Mouse (Mus musculus) limb, embryonic 15.5 days (tissue): Measurements from ENCODE around the gene Pml. TPM values are rescaled to one million over a fixed set of nuclear protein-coding genes. Genes with fewer than 3 reads are reported as not detected.
"Not testable (repeated sequence)": the region's sequence is repeated elsewhere in the genome, so short reads cannot be mapped to it uniquely, and the experiment has no call there.

Experiments used
- ATAC-seq: fragments of 200-750 bp; cut with Nextera tagmentation; 2 replicates; pipeline ENCODE4 v1.8.0; 2017; ENCODE audit warnings: low read depth, moderate TSS enrichment; ENCODE audit not compliant: insufficient number of reproducible peaks, low FRiP score, low TSS enrichment
- H3K27ac ChIP-seq: fragments of 300-500 bp; sonication (generic); 2 replicates; pipeline ENCODE4 v1.5.1; 2015; ENCODE audit warnings: moderate library complexity, mild to moderate bottlenecking, inconsistent platforms
- H3K27me3 ChIP-seq: fragments of 300-500 bp; sonication (generic); 2 replicates; pipeline ENCODE4 v1.6.1; 2015; ENCODE audit warnings: inconsistent platforms
- H3K36me3 ChIP-seq: fragments of 300-500 bp; sonication (generic); 2 replicates; pipeline ENCODE4 v1.6.1; 2015; ENCODE audit warnings: inconsistent platforms
- H3K4me1 ChIP-seq: fragments of 300-500 bp; sonication (generic); 2 replicates; pipeline ENCODE4 v1.6.1; 2015; ENCODE audit warnings: inconsistent platforms
- H3K4me2 ChIP-seq: fragments of 300-500 bp; sonication (generic); 2 replicates; pipeline ENCODE4 v1.6.1; 2015; ENCODE audit warnings: mild to moderate bottlenecking, inconsistent platforms
- H3K4me3 ChIP-seq: fragments of 300-500 bp; sonication (generic); 2 replicates; pipeline ENCODE4 v1.5.1; 2015; ENCODE audit warnings: mild to moderate bottlenecking, inconsistent platforms
- H3K9ac ChIP-seq: fragments of 300-500 bp; sonication (generic); 2 replicates; pipeline ENCODE4 v1.6.1; 2015; ENCODE audit warnings: inconsistent platforms
- H3K9me3 ChIP-seq: fragments of 300-500 bp; sonication (generic); 2 replicates; pipeline ENCODE4 v1.6.1; 2016; ENCODE audit warnings: inconsistent platforms
- WGBS: fragments of 180-500 bp; shearing (Covaris S2); methylation state at CpG from one replicate; pipeline ENCODE4 v1.1.7; 2015; 5-methylcytosine and 5-hydroxymethylcytosine counted together
- polyA plus RNA-seq: library from polyadenylated mRNA; unstranded; fragments of >200 nt; fragmentation: Nextera tagmentation; extraction: Ambion mirVana; gene quantifications from 2 replicates; pipeline ENCODE4 v1.2.1, GENCODE M21; 2015

Gene Pml
- polyA plus RNA-seq, 1 experiment from 2014 or later, result 15.7 TPM

DNA sequence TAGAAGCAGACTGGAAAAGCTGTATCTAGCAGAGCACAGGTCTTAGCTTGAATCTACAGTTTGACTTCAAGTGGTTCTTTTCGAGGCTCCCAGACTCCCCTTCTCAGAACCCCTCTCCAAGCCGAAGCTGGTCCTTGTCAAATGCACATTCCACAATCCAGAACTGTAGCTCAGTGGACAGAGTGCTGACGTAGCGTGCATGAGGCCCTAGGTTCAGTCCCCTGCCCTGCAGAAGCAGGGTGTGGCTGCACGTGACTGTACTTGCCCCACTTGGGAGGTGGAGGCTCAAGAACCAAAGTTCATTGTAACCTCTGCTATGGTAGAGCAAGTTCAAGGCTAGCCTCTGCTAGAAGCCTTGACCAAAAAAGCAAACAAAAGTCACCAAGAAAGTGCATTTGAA lies 30.2 kb upstream of the Pml start:
- H3K4me2 ChIP-seq, result no peak overlapping the region
- no peak overlapping the region for H3K4me3 ChIP-seq
- H3K9ac ChIP-seq, result no peak overlapping the region
- H3K27ac ChIP-seq, result no peak overlapping the region
- no peaks in the 10 kb centered on the region for H3K27me3 ChIP-seq
- H3K4me1 ChIP-seq, result peaks cover 25% of the 10 kb centered on the region
- WGBS, result 64% methylated on average over 5 of the region's 5 CpGs
- ATAC-seq, result no peak
- H3K9me3 ChIP-seq, result no peaks in the 10 kb centered on the region
- H3K36me3 ChIP-seq, result no peaks in the 10 kb centered on the region

DNA sequence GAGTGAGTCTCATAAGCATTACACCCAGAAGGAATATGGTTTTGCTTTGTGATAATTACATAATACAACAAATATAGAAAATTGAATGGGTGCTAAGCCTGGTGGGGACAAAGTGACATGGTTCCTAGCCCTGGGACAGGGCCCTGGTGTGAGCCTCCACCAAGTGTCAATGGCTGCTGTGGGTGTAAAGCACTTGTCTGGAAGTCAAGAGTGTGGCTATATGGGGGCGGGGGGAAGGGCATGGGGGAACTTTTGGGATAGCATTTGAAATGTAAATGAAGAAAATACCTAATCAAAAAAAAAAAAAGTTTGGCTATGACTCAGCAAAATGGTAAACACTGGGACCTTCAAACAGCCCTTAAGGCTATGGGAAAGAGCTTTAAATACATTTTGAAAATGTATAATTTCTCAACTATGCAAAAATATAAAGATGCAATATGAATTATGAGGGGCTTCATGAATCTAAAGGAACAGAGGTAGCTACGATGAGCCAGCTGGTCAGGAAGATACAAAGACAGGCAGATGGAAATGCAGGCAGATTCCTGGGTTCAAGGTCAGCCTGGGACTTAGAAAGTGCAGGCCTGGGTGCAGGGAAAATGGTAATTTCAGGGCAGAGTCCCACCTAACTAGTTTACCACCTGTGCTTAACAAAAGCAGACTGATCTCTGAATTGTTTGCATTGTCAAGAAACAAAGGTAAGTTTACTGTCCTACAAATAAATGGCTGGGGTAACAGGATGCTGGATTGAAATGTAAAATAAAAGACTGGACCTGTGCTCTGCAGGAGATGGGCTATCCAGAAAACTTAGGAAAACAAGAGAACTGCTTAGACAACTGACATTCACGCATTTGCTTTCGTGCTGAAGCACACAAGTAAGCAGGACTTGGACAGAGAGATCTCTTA lies 29.5 kb upstream of the Pml start:
- WGBS, result 58% methylated on average over 4 of the region's 4 CpGs
- H3K9me3 ChIP-seq, result no peaks in the 10 kb centered on the region
- H3K4me3 ChIP-seq, result no peak overlapping the region
- H3K9ac ChIP-seq, result no peak overlapping the region
- no peak for ATAC-seq
- H3K4me1 ChIP-seq, result peaks cover 31% of the 10 kb centered on the region
- H3K27ac ChIP-seq, result no peak overlapping the region
- H3K27me3 ChIP-seq, result no peaks in the 10 kb centered on the region
- no peaks in the 10 kb centered on the region for H3K36me3 ChIP-seq
- no peak overlapping the region for H3K4me2 ChIP-seq

DNA sequence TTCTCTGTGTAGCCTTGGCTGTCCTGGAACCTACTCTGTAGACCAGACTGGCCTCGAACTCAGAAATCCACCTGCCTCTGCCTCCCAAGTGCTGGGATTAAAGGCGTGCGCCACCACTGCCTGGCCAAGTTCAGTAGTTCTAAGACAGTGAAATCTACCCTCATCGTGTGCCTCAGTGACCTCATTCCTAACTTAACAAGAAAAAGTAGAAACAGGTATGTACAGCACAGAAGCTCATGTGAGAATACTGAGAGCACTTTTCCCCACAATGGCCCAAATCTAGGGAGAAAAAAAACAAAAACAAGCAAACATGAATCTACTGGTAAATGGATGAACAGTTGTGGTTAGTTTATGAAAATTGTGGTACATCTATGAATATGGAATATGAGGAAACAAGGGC lies 28.7 kb upstream of the Pml start:
- ATAC-seq, result no peak
- no peak overlapping the region for H3K9ac ChIP-seq
- no peak overlapping the region for H3K4me3 ChIP-seq
- H3K36me3 ChIP-seq, result no peaks in the 10 kb centered on the region
- 88% methylated on average over 4 of the region's 4 CpGs for WGBS
- H3K4me2 ChIP-seq, result no peak overlapping the region
- no peaks in the 10 kb centered on the region for H3K9me3 ChIP-seq
- peaks cover 29% of the 10 kb centered on the region for H3K4me1 ChIP-seq
- H3K27me3 ChIP-seq, result no peaks in the 10 kb centered on the region
- H3K27ac ChIP-seq, result no peak overlapping the region

DNA sequence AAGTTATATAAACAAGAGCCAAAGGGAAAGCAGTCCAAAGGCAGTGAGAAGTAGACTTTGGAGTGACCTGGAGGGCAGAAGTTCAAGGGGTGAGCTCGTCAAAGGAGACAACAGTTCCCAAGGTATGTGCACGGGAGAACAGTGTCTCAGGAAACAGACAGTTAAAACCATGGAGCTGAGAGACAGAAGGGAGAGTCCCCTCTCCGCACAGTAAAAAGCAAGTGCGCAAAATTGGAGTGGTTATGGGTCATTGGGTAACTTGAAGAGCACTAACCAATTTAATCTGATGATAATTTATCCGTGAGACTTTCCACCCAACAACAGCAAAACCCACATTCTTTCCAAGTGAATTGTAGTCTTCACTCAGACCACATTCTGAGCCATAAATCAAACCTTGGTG lies 26.8 kb upstream of the Pml start:
- Histone ChIP-seq H3K36me3 (no peaks in the 10 kb centered on the region), H3K4me2 (no peak overlapping the region), H3K4me1 (peaks cover 23% of the 10 kb centered on the region), H3K27me3 (no peaks in the 10 kb centered on the region), H3K27ac (no peak overlapping the region), H3K4me3 (no peak overlapping the region), H3K9ac (no peak overlapping the region), H3K9me3 (no peaks in the 10 kb centered on the region)
- ATAC-seq, result no peak
- WGBS, result 68% methylated on average over 5 of the region's 5 CpGs

DNA sequence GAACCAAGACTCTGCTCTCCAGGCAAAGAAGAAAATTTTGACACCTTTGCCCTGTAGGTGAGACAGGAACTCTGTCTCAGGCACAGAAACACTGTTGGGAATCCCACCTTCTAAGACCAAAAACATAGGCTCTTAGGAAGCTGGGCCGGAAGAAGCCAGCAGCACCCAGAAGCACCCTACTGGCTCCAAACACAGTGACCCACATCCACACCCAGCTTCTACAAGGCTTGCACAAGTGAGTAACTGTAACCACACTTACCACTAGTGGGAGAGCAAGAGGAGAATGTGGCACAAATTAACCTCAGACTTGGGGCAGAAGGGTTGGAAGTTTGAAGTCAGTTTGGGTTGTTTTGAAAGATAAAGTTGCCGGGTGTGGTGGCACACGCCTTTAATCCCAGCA lies 26.2 kb upstream of the Pml start:
- Histone ChIP-seq H3K27ac (peak overlapping the region; percentile 81), H3K27me3 (no peaks in the 10 kb centered on the region), H3K9me3 (no peaks in the 10 kb centered on the region), H3K4me1 (peaks cover 22% of the 10 kb centered on the region), H3K4me3 (no peak overlapping the region), H3K9ac (no peak overlapping the region), H3K4me2 (0 out of 2 replicates have a peak overlapping the region, but pooled peaks have one; percentile 19), H3K36me3 (no peaks in the 10 kb centered on the region)
- no peak for ATAC-seq
- 64% methylated on average over 3 of the region's 3 CpGs for WGBS

DNA sequence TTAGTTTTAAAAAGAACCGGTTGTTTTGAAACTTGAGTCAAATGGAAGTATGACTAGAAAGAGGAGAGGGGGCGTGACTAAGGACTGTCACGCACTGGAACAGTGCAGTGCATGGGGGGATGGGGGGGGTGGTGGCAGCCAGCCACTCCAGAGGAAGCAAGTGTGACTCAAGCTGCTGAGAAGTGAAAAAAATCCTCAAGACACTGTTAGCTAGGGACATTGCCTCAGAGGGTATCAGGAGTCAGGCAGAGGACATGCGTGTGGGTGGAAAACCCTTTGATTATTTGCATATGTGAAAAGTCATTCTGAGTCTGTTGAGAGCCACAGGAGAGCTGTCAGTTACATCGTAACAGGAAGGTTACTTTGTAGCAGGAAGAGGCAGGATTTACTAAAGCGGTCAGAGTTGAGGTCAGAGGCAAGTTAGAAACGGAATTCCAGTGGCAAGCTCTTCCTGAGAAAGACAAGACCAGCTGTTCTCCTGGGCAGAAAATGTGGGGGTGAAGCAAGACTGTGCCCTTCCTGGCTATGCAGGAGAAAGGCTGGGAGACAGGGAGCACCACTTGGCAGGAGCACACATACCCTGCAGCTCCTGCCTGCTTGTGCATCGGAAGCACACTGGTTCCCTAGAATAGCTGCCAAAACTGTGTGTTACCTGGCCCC lies 25.7 kb upstream of the Pml start:
- Histone ChIP-seq H3K4me3 (no peak overlapping the region), H3K9me3 (no peaks in the 10 kb centered on the region), H3K27me3 (no peaks in the 10 kb centered on the region), H3K4me2 (0 out of 2 replicates have a peak overlapping the region, but pooled peaks have one; percentile 19), H3K9ac (no peak overlapping the region), H3K27ac (peak overlapping the region; percentile 81), H3K36me3 (no peaks in the 10 kb centered on the region), H3K4me1 (peaks cover 17% of the 10 kb centered on the region)
- peak; percentile 73 for ATAC-seq
- WGBS, result 7% methylated on average over 8 of the region's 8 CpGs

DNA sequence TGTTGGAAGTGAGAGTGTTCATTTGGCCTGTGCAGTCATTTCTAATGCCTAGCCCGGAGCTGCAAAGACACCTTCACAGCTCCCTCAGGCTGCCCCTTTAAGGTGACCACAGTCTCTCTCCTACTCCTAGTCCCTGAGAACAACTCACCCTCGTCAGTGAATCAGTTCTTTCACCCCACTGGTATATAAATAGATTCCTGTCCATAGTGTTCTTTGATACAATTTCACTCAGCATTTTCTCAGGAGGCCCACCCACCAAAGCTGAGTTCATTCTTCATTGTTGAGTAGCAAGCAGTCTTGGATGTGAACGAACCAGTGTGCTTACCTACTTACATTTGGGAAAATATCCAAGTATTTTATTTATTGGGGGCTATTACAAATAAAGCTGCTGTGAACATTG lies 25.0 kb upstream of the Pml start:
- Histone ChIP-seq H3K4me1 (peaks cover 17% of the 10 kb centered on the region), H3K36me3 (no peaks in the 10 kb centered on the region), H3K9me3 (no peaks in the 10 kb centered on the region), H3K4me2 (no peak overlapping the region), H3K27me3 (no peaks in the 10 kb centered on the region), H3K4me3 (no peak overlapping the region), H3K9ac (no peak overlapping the region), H3K27ac (peak overlapping the region; percentile 81; the same call in 1 of the 2 replicates)
- 26% methylated on average over 3 of the region's 3 CpGs for WGBS
- ATAC-seq, result no peak

DNA sequence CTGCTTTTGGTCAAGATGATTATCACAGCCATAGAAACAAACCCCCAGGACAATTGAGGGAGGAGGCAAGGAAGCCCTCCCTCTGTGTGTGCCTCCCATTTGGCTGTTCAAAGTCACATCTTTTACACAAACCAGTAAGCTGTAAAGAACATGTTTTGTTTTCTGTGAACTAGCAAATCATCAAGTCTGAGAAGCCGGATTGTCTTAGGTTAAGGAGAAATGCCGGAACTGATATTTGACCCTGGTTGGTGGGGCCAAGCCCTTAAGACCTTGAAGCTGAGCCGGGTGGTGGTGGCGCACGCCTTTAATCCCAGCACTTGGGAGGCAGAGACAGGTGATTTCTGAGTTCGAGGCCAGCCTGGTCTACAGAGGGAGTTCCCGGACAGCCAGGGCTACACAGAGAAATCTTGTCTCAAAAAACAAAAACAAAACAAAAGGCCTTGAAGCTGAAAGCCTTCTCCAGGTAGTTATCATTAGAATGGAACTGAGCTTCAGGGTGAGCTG lies 24.6 kb upstream of the Pml start:
- Histone ChIP-seq H3K4me1 (peaks cover 17% of the 10 kb centered on the region), H3K27ac (peak overlapping the region; percentile 81; the same call in 1 of the 2 replicates), H3K9ac (no peak overlapping the region), H3K9me3 (no peaks in the 10 kb centered on the region), H3K27me3 (no peaks in the 10 kb centered on the region), H3K36me3 (no peaks in the 10 kb centered on the region), H3K4me2 (no peak overlapping the region), H3K4me3 (no peak overlapping the region)
- WGBS, result 82% methylated on average over 7 of the region's 7 CpGs
- no peak for ATAC-seq

DNA sequence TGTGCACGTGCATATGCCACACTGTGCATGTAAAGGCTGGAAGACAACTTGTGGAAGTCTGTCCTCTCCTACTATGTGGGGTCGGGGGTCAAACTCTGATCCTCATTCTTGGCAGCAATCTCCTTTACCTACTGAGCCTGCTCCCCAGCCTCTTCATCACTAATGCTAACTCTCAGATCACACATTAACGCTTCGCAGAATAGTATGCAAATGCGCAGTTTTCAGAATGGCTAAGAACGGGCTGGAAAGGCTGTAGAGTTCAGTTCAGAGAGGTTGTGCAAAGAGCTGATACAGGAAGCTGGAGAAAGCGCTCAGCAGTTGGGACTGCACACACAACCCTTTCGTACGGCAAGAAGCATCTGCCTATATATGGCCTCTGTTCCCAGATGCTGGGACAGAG lies 23.3 kb upstream of the Pml start:
- no peak overlapping the region for H3K4me3 ChIP-seq
- H3K27me3 ChIP-seq, result no peaks in the 10 kb centered on the region
- H3K36me3 ChIP-seq, result no peaks in the 10 kb centered on the region
- H3K9ac ChIP-seq, result no peak overlapping the region
- H3K9me3 ChIP-seq, result no peaks in the 10 kb centered on the region
- 74% methylated on average over 9 of the region's 9 CpGs for WGBS
- H3K4me2 ChIP-seq, result no peak overlapping the region
- H3K27ac ChIP-seq, result no peak overlapping the region
- H3K4me1 ChIP-seq, result peaks cover 17% of the 10 kb centered on the region
- no peak for ATAC-seq

DNA sequence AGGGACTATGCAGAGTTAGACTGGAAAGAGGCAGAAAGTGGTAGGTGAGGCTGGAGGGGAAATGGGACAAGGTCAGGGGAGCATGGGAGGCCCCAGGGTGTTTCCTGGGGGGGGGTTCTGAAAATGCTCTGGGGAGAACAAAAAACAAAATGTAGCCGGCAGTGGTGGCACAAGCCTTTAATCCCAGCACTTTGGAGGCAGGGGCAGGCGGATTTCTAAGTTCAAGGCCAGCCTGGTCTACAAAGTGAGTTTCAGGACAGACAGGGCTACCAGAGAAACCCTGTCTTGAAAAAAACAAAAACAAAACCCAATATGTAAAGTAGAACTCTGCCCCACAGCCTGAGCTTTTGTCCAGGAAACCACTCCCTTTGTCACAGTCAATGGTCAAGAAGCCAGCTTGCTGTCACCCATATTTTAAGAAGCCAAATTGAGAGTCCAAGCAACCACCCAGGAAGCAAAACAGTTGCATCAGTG lies 22.5 kb upstream of the Pml start:
- H3K9me3 ChIP-seq, result no peaks in the 10 kb centered on the region
- no peak overlapping the region for H3K9ac ChIP-seq
- H3K36me3 ChIP-seq, result no peaks in the 10 kb centered on the region
- H3K27me3 ChIP-seq, result no peaks in the 10 kb centered on the region
- no peak for ATAC-seq
- H3K4me3 ChIP-seq, result no peak overlapping the region
- no peak overlapping the region for H3K27ac ChIP-seq
- peaks cover 17% of the 10 kb centered on the region for H3K4me1 ChIP-seq
- H3K4me2 ChIP-seq, result no peak overlapping the region
- WGBS, result 72% methylated on average over 2 of the region's 2 CpGs

DNA sequence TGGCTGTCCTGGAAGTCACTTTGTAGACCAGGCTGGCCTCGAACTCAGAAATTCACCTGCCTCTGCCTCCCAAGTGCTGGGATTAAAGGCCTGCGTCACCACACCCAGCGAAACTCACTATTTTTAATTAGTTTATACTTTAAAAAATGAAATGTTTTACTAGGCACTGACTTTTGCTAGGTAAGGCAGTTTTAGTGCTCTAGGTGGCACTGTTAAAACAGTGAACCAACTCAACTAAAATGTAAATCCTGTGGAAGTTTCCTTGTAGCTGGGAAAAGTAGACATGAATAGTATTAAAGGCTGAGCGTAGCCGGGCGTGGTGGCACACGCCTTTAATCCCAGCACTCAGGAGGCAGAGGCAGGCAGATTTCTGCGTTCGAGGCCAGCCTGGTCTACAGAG lies 22.0 kb upstream of the Pml start:
- not testable (repeated sequence) for H3K4me3 ChIP-seq, H3K4me2 ChIP-seq, H3K27ac ChIP-seq, H3K36me3 ChIP-seq, H3K9ac ChIP-seq, H3K9me3 ChIP-seq, H3K27me3 ChIP-seq, ATAC-seq
- peaks cover 23% of the 10 kb centered on the region for H3K4me1 ChIP-seq
- WGBS, result 90% methylated on average over 9 of the region's 9 CpGs

DNA sequence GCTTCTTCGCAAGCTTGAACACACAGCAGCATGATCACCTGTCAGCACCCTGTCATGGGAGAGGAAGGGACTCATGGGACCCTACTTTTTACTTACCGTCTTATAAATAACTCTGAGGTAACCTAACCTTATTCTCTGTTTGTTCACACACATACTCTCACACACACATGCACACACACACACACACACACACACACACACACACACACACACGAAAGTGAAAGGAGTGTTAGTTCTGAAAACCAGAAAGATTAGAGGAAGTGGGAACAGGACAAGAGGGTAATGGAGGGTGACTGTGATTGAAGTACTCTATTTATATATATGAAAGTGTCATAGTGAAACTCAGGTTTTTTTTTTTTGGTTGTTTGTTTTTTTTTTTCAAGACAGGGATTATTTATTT lies 21.5 kb upstream of the Pml start:
- H3K4me3 ChIP-seq, result no peak overlapping the region
- H3K9me3 ChIP-seq, result no peaks in the 10 kb centered on the region
- no peaks in the 10 kb centered on the region for H3K36me3 ChIP-seq
- no peaks in the 10 kb centered on the region for H3K27me3 ChIP-seq
- no peak overlapping the region for H3K4me2 ChIP-seq
- ATAC-seq, result no peak
- 84% methylated on average over 3 of the region's 3 CpGs for WGBS
- H3K9ac ChIP-seq, result no peak overlapping the region
- peaks cover 26% of the 10 kb centered on the region for H3K4me1 ChIP-seq
- no peak overlapping the region for H3K27ac ChIP-seq
